In the genomic region with DNA sequence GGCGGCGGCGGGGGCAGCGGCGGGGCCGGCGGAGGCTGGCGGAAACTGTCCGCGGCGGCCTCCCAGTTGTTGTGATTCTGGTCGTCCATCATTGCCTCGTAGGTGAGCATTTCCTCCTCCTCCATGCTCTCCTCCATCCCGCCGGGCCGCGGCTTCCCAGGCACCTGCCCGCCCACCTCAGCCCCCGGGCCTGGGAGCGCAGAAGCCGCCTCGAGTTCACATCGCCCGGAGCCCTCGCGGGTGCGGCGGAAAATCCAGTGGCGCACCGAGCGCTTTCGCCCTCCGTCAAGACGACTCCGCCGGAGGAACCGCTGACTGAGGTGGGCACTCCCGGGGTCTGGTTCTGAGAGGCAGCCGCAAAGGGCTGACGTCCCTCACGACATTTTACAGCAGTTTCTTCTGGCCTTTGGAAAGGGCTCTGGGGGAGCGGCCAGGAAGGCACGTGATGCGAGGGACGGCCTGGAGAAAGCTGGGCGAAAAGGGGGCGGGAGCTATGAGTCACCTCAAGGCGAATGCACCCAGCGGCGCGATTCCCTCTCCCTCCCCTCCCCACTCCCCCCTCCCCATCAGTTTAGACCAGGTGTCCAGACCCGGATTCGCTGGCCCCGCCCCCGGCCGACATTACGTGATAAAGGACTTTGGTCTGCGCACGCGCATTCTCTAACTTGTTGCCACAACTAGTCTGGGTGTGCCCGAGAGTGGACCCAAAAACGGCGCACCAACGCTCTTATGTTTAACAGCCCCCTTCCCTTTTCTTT, we compare ENCODE assay signal across 8 mouse cellular contexts. TPM values are rescaled to one million over a fixed set of nuclear protein-coding genes. Genes with fewer than 3 reads are reported as not detected.
A peak's percentile ranks its signal among the peaks of the same experiment; 100 is the strongest.
DNase-seq lines count a peak whose midpoint lies in the region; ATAC-seq and TF ChIP-seq lines count a peak whose summit lies in the region.

A gene (minus strand): TSS at position 444 of the 758 bp plus-strand sequence.

- H3K27ac ChIP-seq in ES-E14 (ENCODE audit: insufficient read depth, low read depth, low read length, poor library complexity, severe bottlenecking): peak within 1 kb of the TSS; percentile 69
- H3K27ac ChIP-seq in forebrain, embryonic 15.5 days (replicated peaks): peak within 1 kb of the TSS; percentile 90

- peak within 1 kb of the TSS; percentile 89 to 93 for H3K4me3 ChIP-seq in ES-E14 (ENCODE audit: insufficient read depth in 1 of 2, low read depth in 1 of 2, low read length in 2 of 2, poor library complexity in 1 of 2, severe bottlenecking in 1 of 2)
- peak within 1 kb of the TSS; percentile 85 for H3K4me3 ChIP-seq in forebrain, embryonic 15.5 days
- peak within 1 kb of the TSS; percentile 95 for H3K4me3 ChIP-seq in lung, adult 2 months (replicated peaks; ENCODE audit: extremely low read depth, low read depth, low read length)

- peak within 1 kb of the TSS; percentile 92 for H3K9ac ChIP-seq in ES-E14 (ENCODE audit: insufficient read depth, low read depth, low read length, poor library complexity, severe bottlenecking)
- peak within 1 kb of the TSS; percentile 92 for H3K9ac ChIP-seq in forebrain, embryonic 15.5 days (replicated peaks)

- in situ Hi-C loops in ES-E14 (cut with MboI; ENCODE audit: low sequenced_read_pairs in 2 of 2, unreplicated experiment in 2 of 2): no loop called here

- intact Hi-C loops in heart, postnatal 25 days (cut with DNase I): loop anchor here (10.0 kb wide), 1 partner anchor 636 kb away; a partner anchor contains a TSS

- TF ChIP-seq POLR2A in lung, adult 2 months (IDR thresholded peaks at IDR 0.05; ENCODE audit: borderline replicate concordance, extremely low read depth, low read depth, low read length): peak; percentile 87; the same call in 1 of the 2 replicates

- no peaks in the 10 kb centered on the region for H3K27me3 ChIP-seq in forebrain, embryonic 15.5 days

- H3K4me1 ChIP-seq in ES-E14 (ENCODE audit: control insufficient read depth in 2 of 2, insufficient read depth in 2 of 2, low read length in 2 of 2, poor library complexity in 1 of 2): peaks cover 2 to 3% of the 10 kb centered on the region in 2 experiments; a peak in 3 of 4 replicates
- H3K4me1 ChIP-seq in forebrain, embryonic 15.5 days: peaks cover 34% of the 10 kb centered on the region
- H3K4me1 ChIP-seq in lung, adult 2 months (ENCODE audit: control insufficient read depth, insufficient read depth, low read length): peaks cover 13% of the 10 kb centered on the region

- H3K9me3 ChIP-seq in ES-E14 (ENCODE audit: control insufficient read depth, insufficient read depth, low read depth, low read length): no peaks in the 10 kb centered on the region
- no peaks in the 10 kb centered on the region for H3K9me3 ChIP-seq in forebrain, embryonic 15.5 days

- peak; percentile 98 for DNase-seq in ES-E14 (ENCODE audit: low read depth, low spot score)
- peak; percentile 97 for DNase-seq in cerebellum, adult 11-12 months
- DNase-seq in heart, postnatal 25 days (ENCODE audit: low spot score): peak; percentile 92
- peak; percentile 90 to 96 for DNase-seq in layer of hippocampus, adult 18-20 months (ENCODE audit: low spot score in 2 of 2)
- peak; percentile 95 for DNase-seq in lung, adult 2 months
- peak; percentile 83 to 92 for DNase-seq in thymus, adult 18-20 months

- under 1% methylated on average over 64 of the region's 64 CpGs for WGBS in forebrain, embryonic 15.5 days
- WGBS in lung, adult 2 months: 1% methylated on average over 62 of the region's 64 CpGs

- ATAC-seq in forebrain, embryonic 15.5 days (replicated peaks): peak; percentile 96
- peak; percentile 93 for ATAC-seq in neutrophil, adult 5-6 weeks (ENCODE audit: extremely low read depth, insufficient number of reproducible peaks, low FRiP score, poor library complexity, severe bottlenecking)

- H3K36me3 ChIP-seq in ES-E14 (ENCODE audit: control insufficient read depth, insufficient read depth, low read length, poor library complexity, severe bottlenecking): no peaks in the 10 kb centered on the region; the same call in 1 of the 2 replicates
- 0 out of 2 replicates have a peak, but pooled peaks cover 5% of the 10 kb centered on the region for H3K36me3 ChIP-seq in forebrain, embryonic 15.5 days

- H3K4me2 ChIP-seq in forebrain, embryonic 15.5 days (replicated peaks): peak within 1 kb of the TSS; percentile 71

- no peak for TF ChIP-seq CTCF in lung, adult 2 months (IDR thresholded peaks at IDR 0.05; ENCODE audit: insufficient read depth, low read length)

TF ChIP-seq in ES-E14, 5 proteins besides CTCF, POLR2A, EP300 and RAD21:
- TF ChIP-seq MAFK (IDR thresholded peaks at IDR 0.05; ENCODE audit: insufficient read depth, low read depth, low read length): no peak
- TF ChIP-seq ZC3H11A (IDR thresholded peaks at IDR 0.05; ENCODE audit: borderline replicate concordance, low read depth, low read length): no peak
- TF ChIP-seq CHD2 (IDR thresholded peaks at IDR 0.05; ENCODE audit: low read depth, low read length): no peak
- TF ChIP-seq ZNF384 (IDR thresholded peaks at IDR 0.05; ENCODE audit: low read depth, low read length): no peak
- TF ChIP-seq HCFC1 (IDR thresholded peaks at IDR 0.05; ENCODE audit: borderline replicate concordance, insufficient read depth, low read length): no peak
TF ChIP-seq in ES-E14: peak in this region for 0.

RNA-seq across cellular contexts. Expression of the gene that starts here (rescaled TPM):
- total RNA-seq in ES-E14 (2012; rRNA removed): 44.2 and 45.5 TPM in 2 replicates
- polyA plus RNA-seq in forebrain, embryonic 15.5 days (2015; fragmentation: Nextera tagmentation; extraction: Ambion mirVana): 23.2 and 26.2 TPM in 2 replicates
- 10 to 100 TPM; 27.6 to 28.5 TPM for total RNA-seq in heart, postnatal 25 days (2021)
- 10 to 100 TPM; 51.1 to 54.8 TPM for total RNA-seq in layer of hippocampus, adult 18-20 months (2021)
- polyA plus RNA-seq in lung, adult 2 months (2012; rRNA removed): 9.6 and 15.2 TPM in 2 replicates
- 67.2 and 71.3 TPM in 2 replicates for total RNA-seq in neutrophil, adult 5-6 weeks (2017)

Comparison
In these comparisons a context has a peak if more than half of its experiments do, and no peak if none do; other contexts are left out.
1. Peak in every context shown above with its lines: DNase-seq, ATAC-seq, H3K4me3 ChIP-seq and H3K27ac ChIP-seq.